ENCODE assay signal across 28 mouse cellular contexts in the genomic region with DNA sequence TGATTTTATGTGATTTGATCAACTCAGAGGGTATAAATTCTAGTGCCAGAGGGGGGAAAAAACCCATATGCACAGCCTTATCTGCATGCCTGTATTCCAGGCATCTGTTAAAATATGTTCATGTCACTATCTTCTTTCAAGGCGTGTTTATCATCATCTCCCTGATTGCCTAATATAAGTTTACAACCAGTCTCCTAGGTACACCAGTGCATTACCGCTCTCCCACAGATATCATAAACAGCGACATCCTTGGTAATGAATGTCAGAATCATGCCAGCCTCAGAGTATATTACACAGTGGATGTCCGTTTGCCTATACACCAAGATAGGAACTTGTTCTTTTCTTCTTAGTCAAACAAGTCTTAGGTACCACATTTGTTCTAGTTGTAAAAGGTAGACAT.
"Had no signal": no experiment of that assay in that cellular context is flagged by ENCODE, and none has a peak within 500 bp of the region (broad histone marks: within the 10 kb centered on the region; RNA-seq: fewer than 3 reads in every experiment).

No protein-coding gene starts in this region.

- H3K9me3 ChIP-seq: embryonic facial prominence, embryonic 10.5 days; embryonic facial prominence, embryonic 12.5 days; embryonic facial prominence, embryonic 13.5 days; embryonic facial prominence, embryonic 15.5 days; forebrain, embryonic 10.5 days; forebrain, embryonic 12.5 days; forebrain, embryonic 13.5 days; forebrain, embryonic 15.5 days had no signal

- ATAC-seq: forebrain, embryonic 13.5 days; forebrain, embryonic 14.5 days; forebrain, embryonic 15.5 days; forebrain, embryonic 16.5 days; forebrain, postnatal 0 days had no signal

- H3K4me1 ChIP-seq: embryonic facial prominence, embryonic 10.5 days; embryonic facial prominence, embryonic 12.5 days; embryonic facial prominence, embryonic 13.5 days; embryonic facial prominence, embryonic 15.5 days; forebrain, embryonic 10.5 days; forebrain, embryonic 12.5 days; forebrain, embryonic 13.5 days; forebrain, embryonic 15.5 days had no signal

- H3K27ac ChIP-seq: embryonic facial prominence, embryonic 10.5 days; embryonic facial prominence, embryonic 12.5 days; embryonic facial prominence, embryonic 13.5 days; embryonic facial prominence, embryonic 15.5 days; forebrain, embryonic 10.5 days; forebrain, embryonic 12.5 days; forebrain, embryonic 13.5 days; forebrain, embryonic 15.5 days; gastrocnemius, adult 2 months had no signal

- H3K36me3 ChIP-seq: embryonic facial prominence, embryonic 10.5 days; embryonic facial prominence, embryonic 12.5 days; embryonic facial prominence, embryonic 13.5 days; embryonic facial prominence, embryonic 15.5 days; forebrain, embryonic 10.5 days; forebrain, embryonic 12.5 days; forebrain, embryonic 15.5 days had no signal

- H3K9ac ChIP-seq: embryonic facial prominence, embryonic 12.5 days; embryonic facial prominence, embryonic 13.5 days; embryonic facial prominence, embryonic 15.5 days; forebrain, embryonic 12.5 days; forebrain, embryonic 13.5 days; forebrain, embryonic 15.5 days; forebrain, postnatal 0 days had no signal

- H3K27me3 ChIP-seq: embryonic facial prominence, embryonic 12.5 days; embryonic facial prominence, embryonic 13.5 days; embryonic facial prominence, embryonic 15.5 days; forebrain, embryonic 12.5 days; forebrain, embryonic 13.5 days; forebrain, embryonic 15.5 days had no signal

- DNase-seq: cerebellum, adult 18-20 months; cerebellum, adult 2 months; cerebellum, adult 8-10 months; cerebellum, adult 9-10 months; cerebellum, adult 9-11 months; cerebellum, postnatal 10 days; cerebellum, postnatal 14 days; cerebellum, postnatal 25 days; cerebellum, postnatal 36 days; embryo, embryonic 11 days; gastrocnemius, adult 2 months; gastrocnemius, postnatal 10 days; gastrocnemius, postnatal 14 days; gastrocnemius, postnatal 25 days; gastrocnemius, postnatal 36 days; heart, adult 18-20 months had no signal

- H3K4me2 ChIP-seq: embryonic facial prominence, embryonic 12.5 days; embryonic facial prominence, embryonic 13.5 days; embryonic facial prominence, embryonic 15.5 days; forebrain, embryonic 12.5 days; forebrain, embryonic 13.5 days; forebrain, embryonic 15.5 days had no signal

- H3K4me3 ChIP-seq: embryonic facial prominence, embryonic 10.5 days; embryonic facial prominence, embryonic 12.5 days; embryonic facial prominence, embryonic 13.5 days; embryonic facial prominence, embryonic 15.5 days; erythroblast, embryonic 14.5 days; forebrain, embryonic 10.5 days; forebrain, embryonic 12.5 days; forebrain, embryonic 13.5 days; forebrain, embryonic 15.5 days; gastrocnemius, adult 2 months had no signal
